8 mouse cellular contexts compared by ENCODE assay signal in genomic region chr1:163091438-163092155, GRCm38 (mm10). TPM values are rescaled to one million over a fixed set of nuclear protein-coding genes. Genes with fewer than 3 reads are reported as not detected.
A peak's percentile ranks its signal among the peaks of the same experiment; 100 is the strongest.
DNase-seq lines count a peak whose midpoint lies in the region; ATAC-seq and TF ChIP-seq lines count a peak whose summit lies in the region.

No protein-coding gene starts in this region.

- intact Hi-C loops in left cerebral cortex, adult 2 months (cut with DNase I), result loop anchor here (5.0 kb wide), 2 partner anchors 51 to 821 kb away; no protein-coding TSS in a partner anchor

- peak; percentile 62 for TF ChIP-seq CTCF in left cerebral cortex, adult 2 months (IDR thresholded peaks at IDR 0.05)
- peak; percentile 58 for TF ChIP-seq CTCF in lung, embryonic 14.5 days (IDR thresholded peaks at IDR 0.05; ENCODE audit: low read depth)

- H3K9ac ChIP-seq in lung, embryonic 14.5 days, result no peak overlapping the region

- H3K4me2 ChIP-seq in lung, embryonic 14.5 days, result no peak overlapping the region

- no peak overlapping the region for H3K27ac ChIP-seq in left cerebral cortex, adult 2 months
- H3K27ac ChIP-seq in lung, embryonic 14.5 days (ENCODE audit: low read depth), result no peak overlapping the region

- H3K4me1 ChIP-seq in lung, embryonic 14.5 days (ENCODE audit: insufficient read depth), result no peaks in the 10 kb centered on the region

- peak; percentile 14 to 26 for DNase-seq in left cerebral cortex, adult 2 months (ENCODE audit: extremely low spot score in 1 of 2, low spot score in 2 of 2)
- no peak for DNase-seq in left cerebral cortex, adult 11 months (ENCODE audit: low spot score)
- DNase-seq in adipocyte (ENCODE audit: low spot score), result peak; percentile 77
- DNase-seq in embryo, embryonic 11.5 days (ENCODE audit: low read depth, low spot score), result peak; percentile 22
- peak; percentile 29 for DNase-seq in kidney, adult 9 months
- peak; percentile 88 for DNase-seq in lung, embryonic 14.5 days
- DNase-seq in right cerebral cortex, postnatal 25 days, result peak; percentile 6
- DNase-seq in urinary bladder, postnatal 10 days (ENCODE audit: low spot score), result no peak

- 43% methylated on average over 10 of the region's 10 CpGs for WGBS in lung, embryonic 14.5 days

- no peaks in the 10 kb centered on the region for H3K9me3 ChIP-seq in lung, embryonic 14.5 days (ENCODE audit: low read depth, low read length)

- no peaks in the 10 kb centered on the region for H3K27me3 ChIP-seq in lung, embryonic 14.5 days (ENCODE audit: insufficient read depth, low read length)

- H3K4me3 ChIP-seq in left cerebral cortex, adult 2 months, result no peak overlapping the region
- no peak overlapping the region for H3K4me3 ChIP-seq in lung, embryonic 14.5 days (ENCODE audit: low read depth, low read length)

- peak; percentile 60; the same call in 1 of the 2 replicates for ATAC-seq in lung, embryonic 14.5 days (ENCODE audit: insufficient read depth)

- no peaks in the 10 kb centered on the region for H3K36me3 ChIP-seq in lung, embryonic 14.5 days (ENCODE audit: insufficient read depth)

RNA-seq across cellular contexts. Expression of gene Mroh9, which starts 6.1 kb away (rescaled TPM):
- not detected for total RNA-seq in left cerebral cortex, adult 2 months (2021)
- polyA plus RNA-seq in lung, embryonic 14.5 days (2014; fragmentation: Nextera tagmentation; extraction: Ambion mirVana), result not detected in 2 replicates

Comparison
In these comparisons a context has a peak if more than half of its experiments do, and no peak if none do; other contexts are left out.
1. DNase-seq: peak in left cerebral cortex, adult 2 months (2 of 2), adipocyte (single experiment), embryo, embryonic 11.5 days (single experiment), kidney, adult 9 months (single experiment), lung, embryonic 14.5 days (single experiment) and right cerebral cortex, postnatal 25 days (single experiment); none in left cerebral cortex, adult 11 months (single experiment) and urinary bladder, postnatal 10 days (single experiment).